Mouse (Mus musculus) bone marrow macrophage, adult 2 months (primary cell): ENCODE data around the gene Dpp9.

Source experiments
- CTCF ChIP-seq: IDR thresholded peaks from 2 replicates; pipeline ENCODE4 v1.5.1; 2012; ENCODE audit warnings: low read depth, mild to moderate bottlenecking, low read length, moderate library complexity
- POLR2A ChIP-seq: IDR thresholded peaks from 2 replicates; pipeline ENCODE4 v1.6.1; 2012; ENCODE audit warnings: mild to moderate bottlenecking, low read depth, low read length, borderline replicate concordance

GRCm38 (mm10) chr17:56170636-56171035 is 48.1 kb downstream of the Dpp9 start:
- TF ChIP-seq POLR2A (no peak), CTCF (no peak)
